Mouse (Mus musculus) neural tube, embryonic 12.5 days (tissue): Measurements from ENCODE around the gene Shpk. TPM values are rescaled to one million over a fixed set of nuclear protein-coding genes. Genes with fewer than 3 reads are reported as not detected.

Experiments used
- ATAC-seq: fragments of 200-750 bp; cut with Nextera tagmentation; 2 replicates; pipeline ENCODE4 v1.8.0; 2017; ENCODE audit warnings: low read depth, mild to moderate bottlenecking, moderate TSS enrichment, moderate library complexity; ENCODE audit not compliant: low FRiP score
- H3K27ac ChIP-seq: fragments of 300-500 bp; sonication (generic); 2 replicates; pipeline ENCODE4 v1.5.1; 2016
- H3K27me3 ChIP-seq: fragments of 300-500 bp; sonication (generic); replicated peaks from 2 replicates; pipeline ENCODE4 v1.6.1; 2016; ENCODE audit warnings: mild to moderate bottlenecking
- H3K36me3 ChIP-seq: fragments of 300-500 bp; sonication (generic); 2 replicates; pipeline ENCODE4 v1.6.1; 2016; ENCODE audit warnings: mild to moderate bottlenecking
- H3K4me1 ChIP-seq: fragments of 300-500 bp; sonication (generic); 2 replicates; pipeline ENCODE4 v1.6.1; 2016
- H3K4me2 ChIP-seq: fragments of 300-500 bp; sonication (generic); replicated peaks from 2 replicates; pipeline ENCODE4 v1.6.1; 2016; ENCODE audit warnings: mild to moderate bottlenecking
- H3K4me3 ChIP-seq: fragments of 300-500 bp; sonication (generic); 2 replicates; pipeline ENCODE4 v1.5.1; 2016
- H3K9ac ChIP-seq: fragments of 300-500 bp; sonication (generic); 2 replicates; pipeline ENCODE4 v1.6.1; 2016; ENCODE audit warnings: mild to moderate bottlenecking
- H3K9me3 ChIP-seq: fragments of 300-500 bp; sonication (generic); 2 replicates; pipeline ENCODE4 v1.6.1; 2016; ENCODE audit warnings: mild to moderate bottlenecking
- WGBS: fragments of 180-500 bp; shearing (Covaris S2); methylation state at CpG from one replicate; pipeline ENCODE4 v1.1.7; 2016; 5-methylcytosine and 5-hydroxymethylcytosine counted together
- polyA plus RNA-seq: library from polyadenylated mRNA; unstranded; fragments of >200 nt; fragmentation: Nextera tagmentation; extraction: Ambion mirVana; gene quantifications from 2 replicates; pipeline ENCODE4 v1.2.1, GENCODE M21; 2016

The Shpk gene
- polyA plus RNA-seq, 1 experiment from 2014 or later, result 2.3 TPM

DNA sequence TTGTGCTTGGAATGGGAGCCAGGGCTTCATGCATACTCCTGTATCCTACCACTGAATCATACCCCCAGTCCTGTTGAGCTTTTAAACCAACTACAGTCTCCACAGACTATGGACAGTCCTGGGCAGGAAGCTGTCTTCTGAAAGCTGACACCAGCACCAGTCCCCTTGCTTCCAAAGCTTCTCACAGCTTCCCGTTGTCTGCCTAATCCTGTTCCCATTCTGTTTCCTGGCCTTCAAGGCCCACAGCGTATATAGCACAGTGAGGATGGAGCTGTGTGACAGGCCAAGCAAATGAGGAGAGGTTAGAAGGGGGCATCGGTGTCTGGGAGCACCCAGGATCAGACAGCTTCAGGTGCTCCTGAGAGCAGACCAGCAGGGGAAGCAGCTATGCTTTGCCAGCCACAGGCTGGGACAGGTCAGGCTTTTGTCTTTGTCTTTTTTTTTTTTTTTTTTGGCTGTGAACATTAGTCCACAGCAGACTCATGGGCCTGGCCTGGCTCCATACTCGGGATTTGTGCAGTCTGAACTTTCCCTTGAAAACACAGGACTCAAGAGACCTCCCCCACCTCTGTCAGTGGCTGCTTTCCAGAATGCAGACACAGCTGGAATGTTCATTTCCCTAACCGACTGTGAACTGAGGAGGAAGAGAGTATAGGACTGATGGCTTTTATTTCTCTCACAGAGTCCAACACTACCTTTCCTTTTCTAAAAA is 36.9 kb downstream of the Shpk start:
- Histone ChIP-seq H3K27me3 (no peaks in the 10 kb centered on the region), H3K36me3 (no peaks in the 10 kb centered on the region), H3K27ac (no peak overlapping the region), H3K4me2 (no peak overlapping the region), H3K9me3 (no peaks in the 10 kb centered on the region), H3K4me1 (no peaks in the 10 kb centered on the region), H3K4me3 (no peak overlapping the region), H3K9ac (no peak overlapping the region)
- ATAC-seq, result no peak
- 54% methylated on average over 5 of the region's 5 CpGs for WGBS

DNA sequence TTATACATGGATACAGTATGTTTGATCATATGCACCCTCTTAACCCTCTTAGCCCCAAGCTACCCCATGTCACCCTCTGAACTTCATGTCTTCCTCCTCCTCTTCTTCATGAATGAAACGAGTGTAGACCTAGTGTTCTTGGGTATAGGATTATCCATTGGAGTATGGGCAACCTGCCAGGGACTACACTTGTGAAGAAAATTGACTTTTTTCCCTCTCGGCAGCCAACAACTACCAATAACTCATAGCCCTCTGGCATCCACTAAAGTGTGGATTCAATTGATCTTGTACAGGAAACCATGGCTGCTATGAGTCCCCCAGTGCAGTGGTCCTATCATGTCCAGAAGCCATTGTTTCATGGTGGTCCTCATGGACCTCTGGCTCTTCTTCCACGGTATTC is 37.5 kb downstream of the Shpk start:
- H3K36me3 ChIP-seq, result no peaks in the 10 kb centered on the region
- no peak overlapping the region for H3K4me3 ChIP-seq
- no peak overlapping the region for H3K27ac ChIP-seq
- H3K4me1 ChIP-seq, result no peaks in the 10 kb centered on the region
- ATAC-seq, result no peak
- WGBS, result 81% methylated on average over 3 of the region's 3 CpGs
- H3K9me3 ChIP-seq, result no peaks in the 10 kb centered on the region
- H3K4me2 ChIP-seq, result no peak overlapping the region
- H3K9ac ChIP-seq, result no peak overlapping the region
- no peaks in the 10 kb centered on the region for H3K27me3 ChIP-seq

DNA sequence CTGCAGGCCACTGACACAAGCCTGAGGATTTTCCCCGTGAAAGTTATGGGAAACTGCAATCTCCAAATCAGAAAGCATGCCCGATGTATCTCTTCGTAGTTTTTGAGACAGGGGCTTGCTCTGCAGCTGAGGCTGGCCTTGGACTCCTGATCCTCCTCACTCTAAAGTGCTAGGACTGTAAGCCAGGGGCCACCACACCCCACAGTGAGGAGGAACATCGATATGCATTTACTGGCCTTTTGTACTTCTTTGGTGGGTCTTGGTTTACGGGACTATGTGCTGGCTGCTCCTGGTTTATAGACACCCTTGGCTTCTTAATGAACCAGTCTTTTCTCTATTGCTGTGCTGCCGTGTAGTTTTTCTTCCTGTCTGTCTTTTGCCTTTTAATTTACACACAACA is 42.9 kb downstream of the Shpk start:
- no peak overlapping the region for H3K9ac ChIP-seq
- H3K27ac ChIP-seq, result no peak overlapping the region
- H3K36me3 ChIP-seq, result no peaks in the 10 kb centered on the region
- H3K4me1 ChIP-seq, result no peaks in the 10 kb centered on the region
- H3K4me2 ChIP-seq, result no peak overlapping the region
- H3K9me3 ChIP-seq, result no peaks in the 10 kb centered on the region
- WGBS, result 78% methylated on average over 6 of the region's 6 CpGs
- no peak overlapping the region for H3K4me3 ChIP-seq
- no peaks in the 10 kb centered on the region for H3K27me3 ChIP-seq
- no peak for ATAC-seq

- WGBS, result 85% methylated on average over 4 of the region's 4 CpGs
- ATAC-seq, result no peak
- no peaks in the 10 kb centered on the region for H3K9me3 ChIP-seq
- H3K27ac ChIP-seq, result no peak overlapping the region
- H3K9ac ChIP-seq, result no peak overlapping the region
- H3K27me3 ChIP-seq, result no peaks in the 10 kb centered on the region
- no peaks in the 10 kb centered on the region for H3K4me1 ChIP-seq
- no peak overlapping the region for H3K4me3 ChIP-seq
- no peak overlapping the region for H3K4me2 ChIP-seq
- H3K36me3 ChIP-seq, result no peaks in the 10 kb centered on the region
Observed at GRCm38 (mm10) chr11:73242777-73243176, 43.5 kb downstream of the Shpk start.

- H3K4me3 ChIP-seq, result no peak overlapping the region
- ATAC-seq, result no peak
Observed at GRCm38 (mm10) chr11:73257362-73257945, 58.2 kb downstream of the Shpk start.

GRCm38 (mm10) chr11:73258664-73259063 is 59.4 kb downstream of the Shpk start:
- ATAC-seq, result no peak
- Histone ChIP-seq H3K27ac (no peak overlapping the region), H3K9me3 (no peaks in the 10 kb centered on the region), H3K4me2 (no peak overlapping the region), H3K4me1 (no peaks in the 10 kb centered on the region), H3K36me3 (no peaks in the 10 kb centered on the region), H3K4me3 (no peak overlapping the region), H3K9ac (no peak overlapping the region), H3K27me3 (no peaks in the 10 kb centered on the region)

More at GRCm38 (mm10) chr11:73257362-73257945, 58.2 kb downstream of the Shpk start:
- Histone ChIP-seq H3K27ac (no peak overlapping the region), H3K4me2 (no peak overlapping the region), H3K9ac (no peak overlapping the region), H3K27me3 (no peaks in the 10 kb centered on the region), H3K9me3 (no peaks in the 10 kb centered on the region), H3K4me1 (no peaks in the 10 kb centered on the region), H3K36me3 (no peaks in the 10 kb centered on the region)
- 79% methylated on average over 4 of the region's 4 CpGs for WGBS

GRCm38 (mm10) chr11:73260457-73260856 is 61.2 kb downstream of the Shpk start:
- H3K27ac ChIP-seq, result no peak overlapping the region
- 81% methylated on average over 3 of the region's 3 CpGs for WGBS
- no peaks in the 10 kb centered on the region for H3K36me3 ChIP-seq
- H3K4me1 ChIP-seq, result no peaks in the 10 kb centered on the region
- ATAC-seq, result no peak
- no peak overlapping the region for H3K4me2 ChIP-seq
- H3K4me3 ChIP-seq, result no peak overlapping the region
- no peaks in the 10 kb centered on the region for H3K9me3 ChIP-seq
- H3K9ac ChIP-seq, result no peak overlapping the region
- no peaks in the 10 kb centered on the region for H3K27me3 ChIP-seq

- Histone ChIP-seq H3K27me3 (no peaks in the 10 kb centered on the region), H3K4me3 (no peak overlapping the region), H3K4me1 (no peaks in the 10 kb centered on the region), H3K9ac (no peak overlapping the region), H3K27ac (no peak overlapping the region), H3K36me3 (no peaks in the 10 kb centered on the region), H3K9me3 (no peaks in the 10 kb centered on the region), H3K4me2 (no peak overlapping the region)
- WGBS, result 97% methylated on average over 1 of the region's 1 CpGs
- ATAC-seq, result no peak
Observed at GRCm38 (mm10) chr11:73261385-73261784, 62.1 kb downstream of the Shpk start.

GRCm38 (mm10) chr11:73267267-73267666 is 68.0 kb downstream of the Shpk start, which contains the start of gene Trpv3:
Trpv3 (plus strand) TSS chr11:73267388.
- 91% methylated on average over 7 of the region's 7 CpGs for WGBS
- H3K4me2 ChIP-seq, result no peak within 1 kb of the TSS
- no peaks in the 10 kb centered on the region for H3K4me1 ChIP-seq
- no peak within 1 kb of the TSS for H3K4me3 ChIP-seq
- no peak within 1 kb of the TSS for H3K9ac ChIP-seq
- H3K9me3 ChIP-seq, result no peaks in the 10 kb centered on the region
- ATAC-seq, result no peak
- H3K36me3 ChIP-seq, result no peaks in the 10 kb centered on the region
- no peaks in the 10 kb centered on the region for H3K27me3 ChIP-seq
- no peak within 1 kb of the TSS for H3K27ac ChIP-seq

Other genes starting within 250 kb of the Shpk start
- 1.2 and 1.3 TPM in 2 replicates for gene Atp2a3, start 238.3 kb upstream of the Shpk start, polyA plus RNA-seq
- gene P2rx1, start 200.4 kb upstream of the Shpk start, polyA plus RNA-seq, result 1.4 TPM in 2 replicates
- 14.7 and 14.8 TPM in 2 replicates for gene Camkk1, start 180.5 kb upstream of the Shpk start, polyA plus RNA-seq
- gene Ncbp3, start 151.7 kb upstream of the Shpk start, polyA plus RNA-seq, result 14.3 and 15.1 TPM in 2 replicates
- gene Itgae, start 108.9 kb upstream of the Shpk start, polyA plus RNA-seq, result 0.34 TPM in 2 replicates
- 11.0 and 11.1 TPM in 2 replicates for gene Haspin, start 61.2 kb upstream of the Shpk start, polyA plus RNA-seq
- 0.22 and 0.30 TPM in 2 replicates for gene P2rx5, start 39.0 kb upstream of the Shpk start, polyA plus RNA-seq
- 122 and 129 TPM in 2 replicates for gene Emc6, start 22.4 kb upstream of the Shpk start, polyA plus RNA-seq
- gene Tax1bp3, start 22.4 kb upstream of the Shpk start, polyA plus RNA-seq, result 198 and 205 TPM in 2 replicates
- 21.5 and 26.1 TPM in 2 replicates for gene Ctns, start 418 bp upstream of the Shpk start, polyA plus RNA-seq
- gene Trpv1, start 34.8 kb downstream of the Shpk start, polyA plus RNA-seq, result 0.38 and 0.98 TPM in 2 replicates
- gene Trpv3, start 67.9 kb downstream of the Shpk start, polyA plus RNA-seq, result 0.14 and 0.15 TPM in 2 replicates
- gene Aspa, start 130.1 kb downstream of the Shpk start, polyA plus RNA-seq, result 0.34 and 0.65 TPM in 2 replicates
- gene Gm49340, start 130.3 kb downstream of the Shpk start, polyA plus RNA-seq, result not detected in 2 replicates
- gene Spata22, start 130.3 kb downstream of the Shpk start, polyA plus RNA-seq, result not detected in 2 replicates
- gene Olfr20, start 151.3 kb downstream of the Shpk start, polyA plus RNA-seq, result not detected in 2 replicates
- gene Olfr376, start 171.8 kb downstream of the Shpk start, polyA plus RNA-seq, result not detected in 2 replicates
- not detected in 2 replicates for gene Olfr1, start 200.2 kb downstream of the Shpk start, polyA plus RNA-seq
- not detected in 2 replicates for gene Olfr378, start 229.0 kb downstream of the Shpk start, polyA plus RNA-seq